Mouse (Mus musculus) heart, postnatal 0 days (tissue): ENCODE measurements around the gene Plcxd3. TPM values are rescaled to one million over a fixed set of nuclear protein-coding genes. Genes with fewer than 3 reads are reported as not detected.

Source experiments
- ATAC-seq: fragments of 200-750 bp; cut with Nextera tagmentation; 2 replicates; pipeline ENCODE4 v1.8.0; 2017; ENCODE audit warnings: low read depth, moderate number of reproducible peaks, moderate library complexity; ENCODE audit not compliant: insufficient read depth
- DNase-seq: peaks from one replicate; pipeline ENCODE4 v3.0.0-alpha.2; 2016; ENCODE audit warnings: low spot score
- H3K27ac ChIP-seq: fragments of 300-500 bp; sonication (generic); 2 replicates; pipeline ENCODE4 v1.5.1; 2014; ENCODE audit warnings: low read depth, mild to moderate bottlenecking
- H3K27me3 ChIP-seq: fragments of 300-500 bp; sonication (generic); 2 replicates; pipeline ENCODE4 v1.6.1; 2014; ENCODE audit warnings: low read length, mixed read lengths; ENCODE audit not compliant: control insufficient read depth, insufficient read depth
- H3K36me3 ChIP-seq: fragments of 300-500 bp; sonication (generic); replicated peaks from 2 replicates; pipeline ENCODE4 v1.6.1; 2014; ENCODE audit warnings: low read length, mixed read lengths; ENCODE audit not compliant: control insufficient read depth, insufficient read depth
- H3K4me1 ChIP-seq: fragments of 300-500 bp; sonication (generic); 2 replicates; pipeline ENCODE4 v1.6.1; 2014; ENCODE audit warnings: antibody characterized with exemption; ENCODE audit not compliant: control insufficient read depth, insufficient read depth
- H3K4me2 ChIP-seq: fragments of 300-500 bp; sonication (generic); 2 replicates; pipeline ENCODE4 v1.6.1; 2014; ENCODE audit warnings: low read depth, mild to moderate bottlenecking, low read length, moderate library complexity
- H3K4me3 ChIP-seq: fragments of 300-500 bp; sonication (generic); 2 replicates; pipeline ENCODE4 v1.5.1; 2014; ENCODE audit warnings: low read depth, low read length
- H3K9ac ChIP-seq: fragments of 300-500 bp; sonication (generic); replicated peaks from 2 replicates; pipeline ENCODE4 v1.6.1; 2014; ENCODE audit warnings: low read depth, low read length, mixed read lengths
- H3K9me3 ChIP-seq: fragments of 300-500 bp; sonication (generic); replicated peaks from 2 replicates; pipeline ENCODE4 v1.6.1; 2016; ENCODE audit warnings: low read length; ENCODE audit not compliant: control insufficient read depth
- CTCF ChIP-seq: IDR thresholded peaks from 2 replicates; pipeline ENCODE4 v1.5.1; 2016; ENCODE audit warnings: antibody characterized with exemption, control low read depth, low read depth
- EP300 ChIP-seq: IDR thresholded peaks from 2 replicates; pipeline ENCODE4 v1.6.1; 2016; ENCODE audit warnings: antibody characterized with exemption, low read depth
- WGBS: fragments of 180-500 bp; shearing (Covaris S2); extraction: QIAGEN DNeasy Blood & Tissue Kit; methylation state at CpG from one replicate; pipeline ENCODE4 v1.1.7; 2014; 5-methylcytosine and 5-hydroxymethylcytosine counted together
- polyA plus RNA-seq: library from polyadenylated mRNA; unstranded; fragments of >200 nt; fragmentation: Nextera tagmentation; extraction: Ambion mirVana; gene quantifications from 2 replicates; pipeline ENCODE4 v1.2.1, GENCODE M21; 2015
- total RNA-seq: library from RNA; depleted of rRNA; stranded (reverse); fragments of >200 nt; gene quantifications from 2 replicates; pipeline ENCODE4 v1.2.3, GENCODE M21; 2014; ENCODE audit warnings: low replicate concordance

The Plcxd3 gene
- total and polyA plus RNA-seq, 2 experiments from 2014 or later = 0.15 TPM; not detected in 1

GRCm38 (mm10) chr15:4498036-4498435, 122.7 kb downstream of the Plcxd3 start:
- no peaks in the 10 kb centered on the region for H3K9me3 ChIP-seq
- H3K4me2 ChIP-seq = no peak overlapping the region
- H3K4me1 ChIP-seq = no peaks in the 10 kb centered on the region
- H3K27me3 ChIP-seq = no peaks in the 10 kb centered on the region
- no peak overlapping the region for H3K4me3 ChIP-seq
- 68% methylated on average over 3 of the region's 3 CpGs for WGBS
- no peak for DNase-seq
- H3K9ac ChIP-seq = no peak overlapping the region
- no peak for ATAC-seq
- no peak overlapping the region for H3K27ac ChIP-seq
- no peak for TF ChIP-seq EP300
- no peak for TF ChIP-seq CTCF
- no peaks in the 10 kb centered on the region for H3K36me3 ChIP-seq

GRCm38 (mm10) chr15:4503366-4503765, 128.1 kb downstream of the Plcxd3 start:
- no peaks in the 10 kb centered on the region for H3K4me1 ChIP-seq
- DNase-seq = no peak
- H3K4me3 ChIP-seq = no peak overlapping the region
- H3K9me3 ChIP-seq = no peaks in the 10 kb centered on the region
- TF ChIP-seq EP300 = no peak
- TF ChIP-seq CTCF = no peak
- H3K27me3 ChIP-seq = no peaks in the 10 kb centered on the region
- 85% methylated on average over 3 of the region's 3 CpGs for WGBS
- no peak overlapping the region for H3K9ac ChIP-seq
- no peak overlapping the region for H3K4me2 ChIP-seq
- H3K27ac ChIP-seq = no peak overlapping the region
- H3K36me3 ChIP-seq = no peaks in the 10 kb centered on the region
- ATAC-seq = no peak

- H3K27me3 ChIP-seq = no peaks in the 10 kb centered on the region
- 56% methylated on average over 4 of the region's 4 CpGs for WGBS
- no peak overlapping the region for H3K27ac ChIP-seq
- no peak overlapping the region for H3K4me2 ChIP-seq
- TF ChIP-seq CTCF (no peak), EP300 (no peak)
- no peak overlapping the region for H3K9ac ChIP-seq
- H3K9me3 ChIP-seq = no peaks in the 10 kb centered on the region
- DNase-seq (no peak), ATAC-seq (no peak)
- no peaks in the 10 kb centered on the region for H3K4me1 ChIP-seq
- H3K36me3 ChIP-seq = no peaks in the 10 kb centered on the region
- H3K4me3 ChIP-seq = no peak overlapping the region
Measured at GRCm38 (mm10) chr15:4503826-4504225, 128.5 kb downstream of the Plcxd3 start.

- Histone ChIP-seq H3K4me1 (no peaks in the 10 kb centered on the region), H3K9ac (no peak overlapping the region), H3K4me2 (no peak overlapping the region), H3K36me3 (no peaks in the 10 kb centered on the region), H3K4me3 (no peak overlapping the region), H3K27me3 (no peaks in the 10 kb centered on the region), H3K9me3 (no peaks in the 10 kb centered on the region), H3K27ac (no peak overlapping the region)
- ATAC-seq (no peak), DNase-seq (no peak)
- 80% methylated on average over 1 of the region's 1 CpGs for WGBS
- TF ChIP-seq CTCF = no peak
- no peak for TF ChIP-seq EP300
Measured at GRCm38 (mm10) chr15:4514724-4515123, 139.4 kb downstream of the Plcxd3 start.

GRCm38 (mm10) chr15:4524598-4524997, 149.3 kb downstream of the Plcxd3 start:
- DNase-seq (no peak), ATAC-seq (no peak)
- Histone ChIP-seq H3K4me2 (no peak overlapping the region), H3K27ac (no peak overlapping the region), H3K27me3 (no peaks in the 10 kb centered on the region), H3K9me3 (no peaks in the 10 kb centered on the region), H3K36me3 (no peaks in the 10 kb centered on the region), H3K4me3 (no peak overlapping the region), H3K4me1 (no peaks in the 10 kb centered on the region), H3K9ac (no peak overlapping the region)
- TF ChIP-seq CTCF (no peak), EP300 (no peak)
- WGBS = 56% methylated on average over 3 of the region's 3 CpGs

- Histone ChIP-seq H3K27ac (no peak overlapping the region), H3K4me1 (no peaks in the 10 kb centered on the region), H3K9me3 (no peaks in the 10 kb centered on the region), H3K4me2 (no peak overlapping the region), H3K9ac (no peak overlapping the region), H3K27me3 (no peaks in the 10 kb centered on the region), H3K4me3 (no peak overlapping the region), H3K36me3 (no peaks in the 10 kb centered on the region)
- WGBS = 84% methylated on average over 2 of the region's 2 CpGs
- DNase-seq (no peak), ATAC-seq (no peak)
- TF ChIP-seq EP300 = no peak
- TF ChIP-seq CTCF = no peak
Measured at GRCm38 (mm10) chr15:4533700-4534099, 158.4 kb downstream of the Plcxd3 start.
